In genomic region chr8:122143231-122143630, GRCm38 (mm10) we compare ENCODE assay signal across 10 mouse cellular contexts.
DNase-seq lines count a peak whose midpoint lies in the region; ATAC-seq and TF ChIP-seq lines count a peak whose summit lies in the region.
"Had no signal": no experiment of that assay in that cellular context is flagged by ENCODE, and none has a peak within 500 bp of the region (broad histone marks: within the 10 kb centered on the region; RNA-seq: fewer than 3 reads in every experiment).

No protein-coding gene starts in this region.

- no peaks in the 10 kb centered on the region for H3K4me1 ChIP-seq in hindbrain, postnatal 0 days (ENCODE audit: insufficient read depth, low read length)
- H3K4me1 ChIP-seq in hindbrain, embryonic 16.5 days (ENCODE audit: control insufficient read depth, insufficient read depth, low read depth, low read length): no peaks in the 10 kb centered on the region
- no peaks in the 10 kb centered on the region for H3K4me1 ChIP-seq in lung, embryonic 14.5 days (ENCODE audit: insufficient read depth)
- H3K4me1 ChIP-seq: liver, embryonic 15.5 days had no signal

- no peak overlapping the region for H3K4me3 ChIP-seq in hindbrain, postnatal 0 days (ENCODE audit: low read length)
- no peak overlapping the region for H3K4me3 ChIP-seq in hindbrain, embryonic 16.5 days (ENCODE audit: low read length)
- no peak overlapping the region for H3K4me3 ChIP-seq in lung, embryonic 14.5 days (ENCODE audit: low read depth, low read length)
- H3K4me3 ChIP-seq: liver, embryonic 15.5 days; midbrain, embryonic 10.5 days had no signal

- no peak overlapping the region for H3K27ac ChIP-seq in hindbrain, postnatal 0 days
- no peak overlapping the region for H3K27ac ChIP-seq in hindbrain, embryonic 16.5 days (ENCODE audit: low read depth, low read length)
- H3K27ac ChIP-seq in lung, embryonic 14.5 days (ENCODE audit: low read depth): no peak overlapping the region
- H3K27ac ChIP-seq: liver, embryonic 15.5 days; midbrain, embryonic 10.5 days had no signal

- no peak overlapping the region for H3K4me2 ChIP-seq in hindbrain, postnatal 0 days (ENCODE audit: low read depth, low read length)
- no peak overlapping the region for H3K4me2 ChIP-seq in hindbrain, embryonic 16.5 days (ENCODE audit: low read length)
- H3K4me2 ChIP-seq in lung, embryonic 14.5 days: no peak overlapping the region
- H3K4me2 ChIP-seq: liver, embryonic 15.5 days had no signal

- no peak for ATAC-seq in hindbrain, postnatal 0 days
- ATAC-seq in hindbrain, embryonic 16.5 days: no peak
- no peak for ATAC-seq in lung, embryonic 14.5 days (ENCODE audit: insufficient read depth)
- ATAC-seq in megakaryocyte progenitor cell, adult 5-6 weeks (replicated peaks; ENCODE audit: poor library complexity): peak; percentile 32; the same call in 1 of the 2 replicates

- no peak overlapping the region for H3K9ac ChIP-seq in hindbrain, postnatal 0 days (replicated peaks; ENCODE audit: low read length)
- no peak overlapping the region for H3K9ac ChIP-seq in hindbrain, embryonic 16.5 days (ENCODE audit: low read depth, low read length)
- H3K9ac ChIP-seq in lung, embryonic 14.5 days: no peak overlapping the region
- H3K9ac ChIP-seq: liver, embryonic 15.5 days had no signal

- H3K9me3 ChIP-seq in hindbrain, postnatal 0 days (ENCODE audit: low read length): no peaks in the 10 kb centered on the region
- no peaks in the 10 kb centered on the region for H3K9me3 ChIP-seq in hindbrain, embryonic 16.5 days (ENCODE audit: control insufficient read depth, low read length)
- H3K9me3 ChIP-seq in lung, embryonic 14.5 days (ENCODE audit: low read depth, low read length): no peaks in the 10 kb centered on the region
- H3K9me3 ChIP-seq: liver, embryonic 15.5 days; midbrain, embryonic 10.5 days had no signal

- DNase-seq in hindbrain, postnatal 0 days (ENCODE audit: low spot score): no peak
- DNase-seq in lung, embryonic 14.5 days: peak; percentile 30
- no peak for DNase-seq in lung, postnatal 25 days (ENCODE audit: low spot score)
- peak; percentile 8 for DNase-seq in adipocyte (ENCODE audit: low spot score)
- DNase-seq in testis, postnatal 10 days (ENCODE audit: low spot score): no peak
- DNase-seq: kidney, postnatal 36 days had no signal

- no peaks in the 10 kb centered on the region for H3K27me3 ChIP-seq in hindbrain, postnatal 0 days (ENCODE audit: insufficient read depth, low read length)
- no peaks in the 10 kb centered on the region for H3K27me3 ChIP-seq in hindbrain, embryonic 16.5 days (replicated peaks; ENCODE audit: control insufficient read depth, insufficient read depth, low read length)
- H3K27me3 ChIP-seq in lung, embryonic 14.5 days (ENCODE audit: insufficient read depth, low read length): no peaks in the 10 kb centered on the region

- no peaks in the 10 kb centered on the region for H3K36me3 ChIP-seq in hindbrain, postnatal 0 days (ENCODE audit: insufficient read depth, low read length)
- no peaks in the 10 kb centered on the region for H3K36me3 ChIP-seq in hindbrain, embryonic 16.5 days (ENCODE audit: control insufficient read depth, insufficient read depth, low read length)
- no peaks in the 10 kb centered on the region for H3K36me3 ChIP-seq in lung, embryonic 14.5 days (ENCODE audit: insufficient read depth)
- H3K36me3 ChIP-seq: liver, embryonic 15.5 days; midbrain, embryonic 10.5 days had no signal

- TF ChIP-seq CTCF in hindbrain, postnatal 0 days (IDR thresholded peaks at IDR 0.05; ENCODE audit: low read depth): peak; percentile 54
- peak; percentile 54 for TF ChIP-seq CTCF in lung, embryonic 14.5 days (IDR thresholded peaks at IDR 0.05; ENCODE audit: low read depth)

- WGBS in hindbrain, postnatal 0 days: 100% methylated on average over 1 of the region's 1 CpGs
- 94% methylated on average over 1 of the region's 1 CpGs for WGBS in hindbrain, embryonic 16.5 days
- WGBS in lung, embryonic 14.5 days: 96% methylated on average over 1 of the region's 1 CpGs

Comparison
In these comparisons a context has a peak if more than half of its experiments do, and no peak if none do; other contexts are left out.
1. DNase-seq: peak in lung, embryonic 14.5 days (single experiment) and adipocyte (single experiment); none in hindbrain, postnatal 0 days (single experiment), lung, postnatal 25 days (single experiment) and testis, postnatal 10 days (single experiment).